Mouse (Mus musculus) megakaryocyte, adult 5-6 weeks (primary cell): Measurements from ENCODE around the gene Ufsp1. TPM values are rescaled to one million over a fixed set of nuclear protein-coding genes. Genes with fewer than 3 reads are reported as not detected.

Experiments used
- ATAC-seq: 2 replicates; pipeline ENCODE4 v1.8.0; 2016; ENCODE audit warnings: mild to moderate bottlenecking, inconsistent platforms; ENCODE audit not compliant: poor library complexity, severe bottlenecking
- total RNA-seq, 2 experiments: library from RNA; stranded (forward) in 1 of 2; stranded (reverse) in 1 of 2; fragments of 153-499, 151-499 nt in 1 of 2; fragments of 221-1000, 200-1000 nt in 1 of 2; gene quantifications; 2 replicates each; pipeline versions ENCODE4 v1.2.3 to v1.2.4; 2015 to 2017

Gene Ufsp1
- total RNA-seq, 2 experiments from 2014 or later: 0.18 to 0.59 TPM

- ATAC-seq: peak; percentile 41
Observed at GRCm38 (mm10) chr5:137330910-137331309, 36.5 kb downstream of the Ufsp1 start.

GRCm38 (mm10) chr5:137332857-137333511 is 38.6 kb downstream of the Ufsp1 start:
- no peak for ATAC-seq

DNA sequence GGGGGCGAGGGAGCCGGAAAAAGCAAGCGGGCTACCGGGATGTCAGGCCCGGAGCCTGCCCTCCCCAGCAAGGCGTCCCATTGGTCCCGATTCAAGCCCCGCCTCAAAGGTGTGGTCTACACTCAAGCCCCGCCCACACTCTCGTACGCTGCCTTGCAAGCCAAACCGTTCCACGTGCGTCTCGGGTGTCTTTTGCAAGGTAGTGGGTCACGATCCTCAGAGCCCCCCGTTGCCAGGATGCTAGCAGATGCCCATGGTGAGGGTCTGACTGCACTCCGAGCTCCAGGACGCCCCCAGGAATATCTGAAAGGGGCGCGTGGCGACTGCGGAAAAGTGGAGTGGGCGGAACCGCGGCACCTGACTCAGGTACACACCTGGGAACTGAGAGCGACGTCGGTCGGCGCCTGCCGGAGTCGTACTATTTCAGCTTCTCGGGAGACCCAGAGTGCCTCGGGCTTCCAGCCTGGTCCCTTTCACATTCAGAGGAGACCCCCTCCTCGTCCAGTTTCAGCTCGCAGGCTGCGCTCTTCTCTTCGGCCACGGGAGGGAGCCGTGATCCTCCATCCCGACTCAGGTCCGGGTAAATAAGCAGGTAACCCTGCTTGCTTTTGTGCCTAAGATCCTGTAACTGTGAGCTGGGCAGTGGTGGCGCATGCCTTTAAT is 39.2 kb downstream of the Ufsp1 start, which contains the start of gene Slc12a9:
Gene Slc12a9, minus strand, starts transcription at position 86 of the 663 bp plus-strand sequence.
- peak; percentile 95 for ATAC-seq

GRCm38 (mm10) chr5:137334317-137334716 is 39.9 kb downstream of the Ufsp1 start:
- ATAC-seq: no peak

- ATAC-seq: no peak
Observed at GRCm38 (mm10) chr5:137335066-137335465, 40.6 kb downstream of the Ufsp1 start.

DNA sequence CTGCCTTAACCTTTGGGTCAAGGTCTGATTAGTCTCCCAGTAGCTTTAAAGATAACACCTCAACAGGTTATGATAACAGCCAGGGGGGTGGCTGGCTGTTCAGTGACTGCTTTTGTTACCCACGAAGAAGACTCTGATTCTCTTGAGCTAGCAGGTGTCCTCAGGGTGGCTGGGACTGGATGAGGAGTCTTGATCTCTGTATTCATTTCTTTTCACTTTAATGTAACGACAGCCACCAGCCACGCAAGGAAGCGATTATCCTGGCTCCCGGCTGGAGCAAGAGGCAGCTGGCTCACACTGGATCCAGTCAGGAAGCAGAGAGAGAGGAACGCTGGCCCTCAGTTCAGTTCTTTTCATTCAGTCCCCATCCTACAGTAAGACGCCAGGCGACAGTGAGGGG is 42.8 kb downstream of the Ufsp1 start:
- no peak for ATAC-seq

DNA sequence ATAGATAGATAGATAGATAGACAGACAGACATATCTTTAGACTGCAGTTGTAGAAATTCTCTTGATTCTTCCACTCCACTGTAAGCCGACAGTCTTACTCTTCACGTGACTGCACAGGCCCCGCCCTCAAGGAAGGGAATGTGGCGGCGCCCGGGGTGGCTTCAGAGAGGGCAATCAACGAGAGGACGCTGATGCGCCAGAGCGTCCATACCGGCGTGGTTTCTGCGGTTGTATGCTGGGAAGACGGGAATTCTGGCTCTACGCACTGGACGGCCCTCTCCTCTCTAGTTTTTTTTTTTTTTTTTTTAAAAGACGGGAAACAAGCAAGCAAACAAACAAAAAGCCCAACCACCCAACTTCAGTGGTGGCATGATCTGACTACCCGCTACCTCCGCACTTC is 43.8 kb downstream of the Ufsp1 start:
- ATAC-seq: peak; percentile 43; the same call in 1 of the 2 replicates

DNA sequence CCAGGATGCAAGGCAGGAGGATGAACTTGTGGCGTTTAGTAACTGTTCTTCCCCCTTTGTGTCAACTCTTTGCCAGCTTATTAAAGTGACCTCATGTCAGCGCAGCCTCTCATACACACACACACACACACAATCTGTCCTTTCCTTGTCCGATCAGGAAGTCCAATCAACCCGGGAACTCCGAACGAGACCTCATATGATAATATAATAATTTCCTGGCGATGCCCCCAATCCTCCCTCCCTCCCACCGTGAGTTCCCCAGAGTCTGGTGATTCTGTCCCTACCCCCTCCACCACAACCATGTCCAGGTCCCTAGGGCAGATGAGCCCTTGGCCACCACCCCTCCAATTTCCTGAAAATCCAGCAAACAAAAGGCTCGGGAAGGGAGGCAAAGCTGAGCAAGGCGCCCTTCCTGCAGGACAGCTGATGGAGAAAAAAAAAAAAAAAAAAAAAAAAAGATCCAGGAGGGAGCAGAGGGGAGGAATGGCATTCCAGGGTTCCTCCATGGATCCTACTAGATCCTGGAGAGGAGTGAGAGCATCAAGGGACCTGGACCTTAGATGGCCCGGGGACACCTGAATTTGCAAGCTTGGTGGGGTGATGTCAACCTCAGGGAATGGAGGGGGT is 44.3 kb downstream of the Ufsp1 start:
- no peak for ATAC-seq

DNA sequence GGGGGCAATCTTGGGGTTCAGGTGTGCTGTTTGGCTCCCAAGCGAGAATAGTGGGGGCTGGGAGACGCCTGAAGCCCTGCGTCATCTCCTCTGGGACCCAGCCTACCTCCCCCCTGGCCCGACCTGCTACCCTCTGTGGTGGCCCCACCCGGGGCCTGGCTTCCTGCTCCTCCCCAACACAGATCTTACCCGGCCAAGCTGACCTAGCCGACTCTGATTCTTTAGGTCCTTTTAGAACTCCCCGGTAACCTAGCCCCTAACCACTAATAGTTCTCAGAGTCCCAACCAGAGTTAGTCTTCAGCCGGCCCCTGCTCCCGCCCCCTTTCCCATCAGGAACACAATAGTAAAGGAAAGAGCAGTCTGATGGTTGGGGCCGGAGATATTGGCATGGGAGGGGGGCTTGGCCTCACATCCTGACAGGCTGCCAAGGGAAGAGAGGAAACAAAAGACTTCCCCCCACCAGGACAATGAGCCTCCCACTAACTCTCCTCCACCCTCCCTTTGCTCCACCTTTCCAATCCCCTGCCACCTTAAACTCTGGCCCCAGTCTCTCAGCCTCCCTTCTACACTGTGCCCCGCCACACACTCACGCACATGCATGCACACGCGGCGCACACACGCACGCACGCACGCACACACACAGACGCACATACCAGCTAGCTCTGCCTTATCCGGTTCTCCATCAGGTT is 45.0 kb downstream of the Ufsp1 start:
- ATAC-seq: no peak

DNA sequence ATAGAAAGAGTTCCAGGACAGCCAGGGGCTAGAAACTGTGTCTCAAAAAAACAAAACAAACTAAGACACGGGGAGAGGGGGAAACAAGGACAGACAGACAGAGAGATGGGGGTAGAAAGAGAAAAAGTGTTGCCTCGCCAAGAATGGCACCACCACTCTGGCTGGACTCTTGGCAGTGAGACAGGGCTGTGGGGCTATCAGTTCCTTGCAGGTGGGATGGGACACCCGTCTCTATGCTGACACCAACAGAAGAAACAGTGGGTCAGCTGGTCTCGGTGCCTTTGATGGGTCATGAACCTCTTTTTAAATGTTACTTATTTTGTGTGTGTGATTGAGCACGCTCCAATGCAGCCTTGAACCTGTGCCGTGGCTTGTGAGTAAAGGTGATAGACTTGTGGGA is 45.8 kb downstream of the Ufsp1 start:
- no peak for ATAC-seq

GRCm38 (mm10) chr5:137342407-137343012 is 48.1 kb downstream of the Ufsp1 start:
- ATAC-seq: no peak

- ATAC-seq: no peak
Observed at GRCm38 (mm10) chr5:137343412-137343811, 49.0 kb downstream of the Ufsp1 start.

DNA sequence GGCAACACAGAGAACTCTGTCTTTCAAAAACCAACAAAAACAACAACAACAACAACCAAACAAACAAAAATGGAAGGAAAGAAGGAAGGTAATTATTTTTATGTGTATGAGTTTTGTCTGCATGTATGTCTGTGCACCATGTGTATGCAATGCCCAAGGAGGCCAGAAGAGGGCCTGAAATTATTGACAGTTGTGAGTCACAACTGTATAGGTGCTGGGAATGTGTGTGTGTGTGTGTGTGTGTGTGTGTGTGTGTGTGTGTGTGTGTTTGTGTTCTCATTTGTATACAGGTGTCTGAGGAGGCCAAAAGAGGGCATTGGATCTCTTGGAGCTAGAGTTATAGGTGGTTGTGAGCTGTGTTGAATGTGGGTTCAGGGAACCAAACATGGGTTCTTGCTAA is 49.4 kb downstream of the Ufsp1 start:
- no peak for ATAC-seq

Other genes with a start within 250 kb of the Ufsp1 start
- gene Ap1s1, start 248.5 kb upstream of the Ufsp1 start, total RNA-seq (2015): 19.1 and 19.6 TPM in 2 replicates
- 43.3 and 47.2 TPM in 2 replicates for gene Ap1s1, start 248.5 kb upstream of the Ufsp1 start, total RNA-seq (2017)
- not detected in 2 replicates for gene Serpine1, start 222.4 kb upstream of the Ufsp1 start, total RNA-seq (2015)
- not detected in 2 replicates for gene Serpine1, start 222.4 kb upstream of the Ufsp1 start, total RNA-seq (2017)
- gene Trim56, start 178.4 kb upstream of the Ufsp1 start, total RNA-seq (2015): 12.4 and 13.5 TPM in 2 replicates
- 28.7 and 32.4 TPM in 2 replicates for gene Trim56, start 178.4 kb upstream of the Ufsp1 start, total RNA-seq (2017)
- not detected in 2 replicates for gene Muc3, start 145.3 kb upstream of the Ufsp1 start, total RNA-seq (2015)
- not detected in 2 replicates for gene Muc3, start 145.3 kb upstream of the Ufsp1 start, total RNA-seq (2017)
- gene Muc3a, start 82.2 kb upstream of the Ufsp1 start, total RNA-seq (2015): 0.87 and 1.4 TPM in 2 replicates
- 0.08 and 0.29 TPM in 2 replicates for gene Muc3a, start 82.2 kb upstream of the Ufsp1 start, total RNA-seq (2017)
- gene Ache, start 7.1 kb upstream of the Ufsp1 start, total RNA-seq (2015): 0.09 and 0.50 TPM in 2 replicates
- 0.07 and 0.08 TPM in 2 replicates for gene Ache, start 7.1 kb upstream of the Ufsp1 start, total RNA-seq (2017)
- gene Srrt, start 13.0 kb downstream of the Ufsp1 start, total RNA-seq (2015): 71.9 and 97.1 TPM in 2 replicates
- gene Srrt, start 13.0 kb downstream of the Ufsp1 start, total RNA-seq (2017): 158 and 222 TPM in 2 replicates
- 4.1 and 4.2 TPM in 2 replicates for gene Trip6, start 19.8 kb downstream of the Ufsp1 start, total RNA-seq (2015)
- 2.1 and 2.9 TPM in 2 replicates for gene Trip6, start 19.8 kb downstream of the Ufsp1 start, total RNA-seq (2017)
- 12.8 and 13.4 TPM in 2 replicates for gene Slc12a9, start 39.0 kb downstream of the Ufsp1 start, total RNA-seq (2015)
- gene Slc12a9, start 39.0 kb downstream of the Ufsp1 start, total RNA-seq (2017): 20.9 and 21.6 TPM in 2 replicates
- gene Ephb4, start 55.5 kb downstream of the Ufsp1 start, total RNA-seq (2015): 0.16 TPM in 1 of 2 replicates, not detected in the other
- not detected in 2 replicates for gene Ephb4, start 55.5 kb downstream of the Ufsp1 start, total RNA-seq (2017)
- 0.04 TPM in 1 of 2 replicates, not detected in the other for gene Zan, start 182.4 kb downstream of the Ufsp1 start, total RNA-seq (2015)
- gene Zan, start 182.4 kb downstream of the Ufsp1 start, total RNA-seq (2017): not detected in 2 replicates
- gene Pop7, start 207.9 kb downstream of the Ufsp1 start, total RNA-seq (2015): 20.4 and 27.5 TPM in 2 replicates
- 11.9 and 14.9 TPM in 2 replicates for gene Pop7, start 207.9 kb downstream of the Ufsp1 start, total RNA-seq (2017)
- gene Gigyf1, start 223.9 kb downstream of the Ufsp1 start, total RNA-seq (2015): 8.3 and 8.5 TPM in 2 replicates
- 5.6 and 5.9 TPM in 2 replicates for gene Gigyf1, start 223.9 kb downstream of the Ufsp1 start, total RNA-seq (2017)
- not detected in 2 replicates for gene Epo, start 238.6 kb downstream of the Ufsp1 start, total RNA-seq (2015)
- gene Epo, start 238.6 kb downstream of the Ufsp1 start, total RNA-seq (2017): not detected in 2 replicates
- 393 and 449 TPM in 2 replicates for gene Gnb2, start 238.9 kb downstream of the Ufsp1 start, total RNA-seq (2015)
- gene Gnb2, start 238.9 kb downstream of the Ufsp1 start, total RNA-seq (2017): 377 and 389 TPM in 2 replicates